25 mouse cellular contexts compared by ENCODE assay signal in genomic region chr19:46658851-46659250, GRCm38 (mm10). TPM values are rescaled to one million over a fixed set of nuclear protein-coding genes. Genes with fewer than 3 reads are reported as not detected.
DNase-seq lines count a peak whose midpoint lies in the region; ATAC-seq and TF ChIP-seq lines count a peak whose summit lies in the region.
"Had no signal": no experiment of that assay in that cellular context is flagged by ENCODE, and none has a peak within 500 bp of the region (broad histone marks: within the 10 kb centered on the region; RNA-seq: fewer than 3 reads in every experiment).

No protein-coding gene starts in this region.

- intact Hi-C loops in heart, postnatal 25 days (cut with DNase I), result loop anchor here (5.0 kb wide), 1 partner anchor 72 kb away; no protein-coding TSS in a partner anchor

- peaks cover 42% of the 10 kb centered on the region for H3K36me3 ChIP-seq in heart, embryonic 10.5 days

- no peak for ATAC-seq in activated CD4-positive, CD25-positive, alpha-beta regulatory T cell, adult 4 months

- no peak overlapping the region for H3K4me3 ChIP-seq in heart, embryonic 10.5 days
- H3K4me3 ChIP-seq in lung, adult 2 months (replicated peaks; ENCODE audit: extremely low read depth, low read depth, low read length), result no peak overlapping the region
- H3K4me3 ChIP-seq: embryonic facial prominence, embryonic 12.5 days; forebrain, embryonic 12.5 days; hindbrain, embryonic 13.5 days; limb, embryonic 13.5 days; liver, embryonic 15.5 days had no signal

- H3K9me3 ChIP-seq in heart, embryonic 10.5 days, result no peaks in the 10 kb centered on the region
- H3K9me3 ChIP-seq: embryonic facial prominence, embryonic 12.5 days; forebrain, embryonic 12.5 days; hindbrain, embryonic 13.5 days; limb, embryonic 13.5 days; liver, embryonic 15.5 days had no signal

- TF ChIP-seq POLR2A in lung, adult 2 months (IDR thresholded peaks at IDR 0.05; ENCODE audit: borderline replicate concordance, extremely low read depth, low read depth, low read length), result no peak

- WGBS in heart, embryonic 10.5 days, result 64% methylated on average over 9 of the region's 9 CpGs
- WGBS in lung, adult 2 months, result 56% methylated on average over 9 of the region's 9 CpGs

- no peaks in the 10 kb centered on the region for H3K27me3 ChIP-seq in heart, embryonic 10.5 days (ENCODE audit: insufficient read depth, poor library complexity, severe bottlenecking)
- H3K27me3 ChIP-seq: embryonic facial prominence, embryonic 12.5 days; forebrain, embryonic 12.5 days; hindbrain, embryonic 13.5 days; limb, embryonic 13.5 days; liver, embryonic 15.5 days had no signal

- no peak for TF ChIP-seq CTCF in lung, adult 2 months (IDR thresholded peaks at IDR 0.05; ENCODE audit: insufficient read depth, low read length)

- H3K27ac ChIP-seq in heart, embryonic 10.5 days, result peak overlapping the region; percentile 22; the same call in 1 of the 2 replicates
- H3K27ac ChIP-seq: embryonic facial prominence, embryonic 12.5 days; forebrain, embryonic 12.5 days; hindbrain, embryonic 13.5 days; limb, embryonic 13.5 days; liver, embryonic 15.5 days had no signal

- DNase-seq in heart, embryonic 10.5 days (ENCODE audit: low spot score), result no peak
- DNase-seq in heart, postnatal 25 days (ENCODE audit: low spot score), result no peak
- peak; percentile 10 for DNase-seq in lung, adult 2 months
- no peak for DNase-seq in lung, postnatal 10 days
- peak; percentile 50 for DNase-seq in lung, postnatal 25 days (ENCODE audit: low spot score)
- DNase-seq in thymus, postnatal 14 days, result no peak
- DNase-seq: adrenal gland, adult 2 months; cerebellum, adult 18-20 months; cerebellum, postnatal 14 days; layer of hippocampus, adult 9-11 months had no signal

- H3K4me1 ChIP-seq in heart, embryonic 10.5 days, result peaks cover 65% of the 10 kb centered on the region
- H3K4me1 ChIP-seq in lung, adult 2 months (ENCODE audit: control insufficient read depth, insufficient read depth, low read length), result no peaks in the 10 kb centered on the region
- H3K4me1 ChIP-seq: forebrain, embryonic 12.5 days; hindbrain, embryonic 13.5 days had no signal

RNA-seq across cellular contexts. Expression of gene Cyp17a1, which starts 14.1 kb away (rescaled TPM):
- polyA plus RNA-seq in heart, embryonic 10.5 days (2016; fragmentation: Nextera tagmentation; extraction: Ambion mirVana), result 0.40 and 1.2 TPM in 2 replicates
- total RNA-seq in heart, postnatal 25 days (2021), result not detected
- polyA plus RNA-seq in lung, adult 2 months (2012; rRNA removed), result 0.06 TPM in 1 of 2 replicates, not detected in the other
- polyA plus RNA-seq in activated CD4-positive, CD25-positive, alpha-beta regulatory T cell, adult 4 months (2017; shearing (Covaris generic)), result not detected
- total RNA-seq: ES-E14; gastrocnemius, adult 18-20 months; heart, postnatal 36 days; left cerebral cortex, adult 18-20 months; left cerebral cortex, postnatal 25 days; midbrain, postnatal 0 days had no signal
- polyA plus RNA-seq: forebrain, embryonic 12.5 days; hindbrain, embryonic 13.5 days; kidney, embryonic 14.5 days; midbrain, embryonic 11.5 days; midbrain, postnatal 0 days; urinary bladder, adult 2 months had no signal

RNA-seq across cellular contexts. Expression of gene Borcs7, which starts 30.9 kb away (rescaled TPM):
- polyA plus RNA-seq in heart, embryonic 10.5 days (2016; fragmentation: Nextera tagmentation; extraction: Ambion mirVana), result 13.7 and 17.0 TPM in 2 replicates
- 1 to 10 TPM; 7.8 to 8.8 TPM for total RNA-seq in heart, postnatal 25 days (2021)
- polyA plus RNA-seq in lung, adult 2 months (2012; rRNA removed), result 2.4 and 5.0 TPM in 2 replicates
- polyA plus RNA-seq in activated CD4-positive, CD25-positive, alpha-beta regulatory T cell, adult 4 months (2017; shearing (Covaris generic)), result 1 to 10 TPM; 6.6 to 7.0 TPM

RNA-seq across cellular contexts. Expression of gene As3mt, which starts 48.4 kb away (rescaled TPM):
- 46.2 and 55.0 TPM in 2 replicates for polyA plus RNA-seq in heart, embryonic 10.5 days (2016; fragmentation: Nextera tagmentation; extraction: Ambion mirVana)
- total RNA-seq in heart, postnatal 25 days (2021), result 10 to 100 TPM; 93.3 to 97.2 TPM
- 8.0 and 14.9 TPM in 2 replicates for polyA plus RNA-seq in lung, adult 2 months (2012; rRNA removed)
- polyA plus RNA-seq in activated CD4-positive, CD25-positive, alpha-beta regulatory T cell, adult 4 months (2017; shearing (Covaris generic)), result 1 to 10 TPM; 6.7 to 8.3 TPM

RNA-seq across cellular contexts. Expression of gene Wbp1l, which starts 60.0 kb away (rescaled TPM):
- 53.9 and 61.8 TPM in 2 replicates for polyA plus RNA-seq in heart, embryonic 10.5 days (2016; fragmentation: Nextera tagmentation; extraction: Ambion mirVana)
- total RNA-seq in heart, postnatal 25 days (2021), result 10 to 100 TPM; 48.5 to 54.4 TPM
- 47.3 and 54.3 TPM in 2 replicates for polyA plus RNA-seq in lung, adult 2 months (2012; rRNA removed)
- polyA plus RNA-seq in activated CD4-positive, CD25-positive, alpha-beta regulatory T cell, adult 4 months (2017; shearing (Covaris generic)), result 10 to 100 TPM; 19.7 to 20.0 TPM

Comparison
In these comparisons a context has a peak if more than half of its experiments do, and no peak if none do; other contexts are left out.
1. DNase-seq: peak in lung, adult 2 months (single experiment) and lung, postnatal 25 days (single experiment); none in heart, embryonic 10.5 days (single experiment), heart, postnatal 25 days (single experiment), lung, postnatal 10 days (single experiment) and thymus, postnatal 14 days (single experiment).